Mouse (Mus musculus) gastrocnemius, adult 2 months (tissue): ENCODE measurements around the gene Smo. TPM values are rescaled to one million over a fixed set of nuclear protein-coding genes. Genes with fewer than 3 reads are reported as not detected.

Experiments used
- DNase-seq: peaks from one replicate; pipeline ENCODE4 v3.0.0; 2022
- H3K27ac ChIP-seq: fragments of 200-600 bp; 2 replicates; pipeline ENCODE4 v1.8.1; 2022; ENCODE audit warnings: mild to moderate bottlenecking
- H3K4me3 ChIP-seq: fragments of 200-600 bp; 2 replicates; pipeline ENCODE4 v1.8.1; 2022; ENCODE audit warnings: mild to moderate bottlenecking, moderate library complexity
- CTCF ChIP-seq: fragments of 200-600 bp; IDR thresholded peaks from 2 replicates; pipeline ENCODE4 v1.8.1; 2022; ENCODE audit warnings: antibody characterized with exemption, mild to moderate bottlenecking, moderate library complexity
- intact Hi-C: fragments of 180-260 bp; cut with DNase I; formaldehyde crosslinking; loops from one replicate; pipeline ENCODE4 v1.15.1; 2025
- total RNA-seq, 2 experiments: library from RNA; stranded (reverse); gene quantifications; 2 replicates each; pipeline ENCODE4 v1.2.3; 2021

The Smo gene
- total RNA-seq, 2 experiments from 2014 or later = 2.8 to 5.0 TPM

DNA sequence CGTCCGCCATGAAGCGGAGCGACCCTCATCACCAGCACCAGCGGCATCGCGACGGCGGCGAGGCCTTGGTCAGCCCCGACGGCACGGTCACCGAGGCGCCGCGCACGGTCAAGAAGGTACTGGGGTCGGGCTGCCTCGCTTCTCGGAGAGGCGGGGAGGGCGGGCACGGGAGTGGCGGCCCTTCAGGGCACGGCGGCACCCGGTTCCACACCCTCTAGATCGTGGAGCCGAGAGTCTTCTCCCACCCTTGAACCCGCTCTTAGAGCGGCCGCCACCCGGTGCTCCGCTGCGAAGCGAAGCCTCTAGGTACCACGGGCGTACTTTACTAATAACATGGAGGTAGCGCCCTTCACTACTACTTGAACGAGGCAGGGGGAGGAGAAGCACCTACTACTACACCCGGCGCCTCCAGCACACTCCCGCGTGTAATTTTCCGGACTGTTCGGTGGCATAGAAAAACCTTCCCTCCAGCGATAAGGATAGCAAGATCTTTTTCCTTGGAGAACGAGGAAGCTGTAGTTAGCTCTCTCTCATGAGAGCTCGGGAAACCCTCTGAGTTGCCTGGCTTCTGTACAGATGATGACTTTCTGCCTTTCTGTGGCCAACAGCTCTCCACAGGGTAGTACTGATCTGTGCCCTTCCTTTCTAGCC is 33.6 kb downstream of the Smo start:
- no peak for DNase-seq
- no peak for TF ChIP-seq CTCF
- Histone ChIP-seq H3K27ac (peak overlapping the region; percentile 93), H3K4me3 (peak overlapping the region; percentile 97)
- intact Hi-C loops = no loop called here

DNA sequence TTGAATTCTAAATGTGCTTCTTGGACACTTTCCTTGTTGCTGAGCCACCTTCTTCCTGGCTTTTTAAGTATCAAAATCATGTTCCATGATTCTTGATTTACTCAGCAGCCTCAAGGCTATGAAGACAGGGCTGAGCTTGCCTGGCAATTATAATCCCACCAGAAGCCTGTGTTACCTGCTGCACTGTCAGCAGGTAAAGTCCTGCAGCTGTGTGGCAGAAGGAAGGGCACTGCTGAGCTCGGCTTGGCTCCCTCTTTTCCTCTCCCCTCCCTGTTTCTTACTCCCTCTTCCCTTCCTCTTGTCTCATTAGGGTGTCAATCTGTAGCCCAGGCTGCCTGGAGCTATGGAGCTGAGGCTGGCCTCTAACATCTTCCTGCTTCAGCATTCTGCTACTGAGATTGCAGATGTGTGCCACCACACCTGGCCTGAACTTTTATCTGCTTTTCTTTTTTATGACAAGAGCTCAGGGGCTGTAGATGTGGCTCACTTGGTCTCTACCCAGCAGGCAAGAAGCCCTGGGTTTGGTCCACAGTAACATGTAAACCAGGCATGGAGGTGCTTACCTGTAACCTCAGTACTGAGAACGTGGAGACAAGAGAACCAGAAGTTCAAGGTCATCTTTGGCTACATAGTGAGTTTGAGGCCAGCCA is 35.5 kb downstream of the Smo start:
- H3K27ac ChIP-seq = no peak overlapping the region
- intact Hi-C loops = no loop called here
- no peak for TF ChIP-seq CTCF
- no peak overlapping the region for H3K4me3 ChIP-seq
- DNase-seq = no peak

DNA sequence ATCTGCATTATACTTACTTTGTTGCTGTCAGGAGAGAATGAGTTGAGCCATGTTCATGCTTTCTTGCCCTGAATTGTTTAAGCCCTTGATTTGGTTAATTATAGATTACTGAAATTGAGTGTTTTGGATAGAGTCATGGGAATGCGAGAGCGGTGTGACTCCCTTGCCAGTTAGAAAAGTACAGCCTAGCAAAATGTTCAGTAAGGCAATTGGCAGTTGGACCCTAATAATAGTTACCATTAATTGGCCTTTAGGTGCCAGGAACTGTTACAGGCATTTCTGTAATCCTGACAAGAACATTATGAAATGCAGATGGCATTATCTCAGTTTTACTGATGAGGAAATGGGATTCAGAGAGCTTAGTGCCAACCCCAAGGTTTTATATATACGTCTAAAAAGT is 36.9 kb downstream of the Smo start:
- TF ChIP-seq CTCF = no peak
- intact Hi-C loops = no loop called here
- Histone ChIP-seq H3K27ac (no peak overlapping the region), H3K4me3 (no peak overlapping the region)
- no peak for DNase-seq

DNA sequence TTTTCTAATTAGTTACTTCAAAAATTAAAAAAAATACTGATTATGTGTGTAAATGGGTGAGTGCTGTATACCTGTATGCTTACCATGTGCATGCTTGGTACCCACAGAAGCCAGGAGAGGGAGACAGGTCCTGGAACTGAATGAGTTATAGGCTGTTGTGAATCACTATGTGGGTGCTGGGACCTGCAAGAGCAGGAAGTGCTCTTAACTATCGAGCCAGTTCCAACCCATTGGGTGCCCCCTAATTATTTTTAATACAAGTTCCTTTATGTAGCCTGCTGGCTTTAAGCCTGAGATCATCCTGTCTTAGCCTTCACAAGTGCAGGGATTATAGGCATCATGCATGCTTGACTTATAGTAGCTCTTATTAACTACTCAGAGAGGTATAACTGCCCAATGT is 38.9 kb downstream of the Smo start:
- DNase-seq = no peak
- Histone ChIP-seq H3K4me3 (no peak overlapping the region), H3K27ac (no peak overlapping the region)
- no peak for TF ChIP-seq CTCF
- intact Hi-C loops = no loop called here

DNA sequence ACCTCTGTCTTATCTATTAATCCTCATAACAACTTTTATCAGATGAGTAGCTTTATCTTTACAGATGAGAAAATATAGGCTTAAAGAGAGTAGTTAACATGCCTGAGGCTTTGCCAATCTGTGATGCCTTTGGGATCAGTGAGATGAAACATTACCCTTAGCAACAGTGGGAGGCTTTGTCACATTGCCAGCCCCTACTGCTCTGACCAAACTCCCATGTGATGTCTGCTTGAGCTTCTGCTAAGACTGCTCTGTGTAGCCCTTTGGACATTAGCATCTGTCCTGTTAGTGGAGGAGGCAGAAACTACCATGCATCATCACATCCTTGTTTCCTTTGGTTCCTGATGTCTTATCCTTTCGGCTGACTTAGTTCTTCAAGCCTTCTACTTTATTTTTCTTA is 40.3 kb downstream of the Smo start:
- intact Hi-C loops = no loop called here
- no peak for TF ChIP-seq CTCF
- Histone ChIP-seq H3K27ac (no peak overlapping the region), H3K4me3 (no peak overlapping the region)
- DNase-seq = peak; percentile 51

DNA sequence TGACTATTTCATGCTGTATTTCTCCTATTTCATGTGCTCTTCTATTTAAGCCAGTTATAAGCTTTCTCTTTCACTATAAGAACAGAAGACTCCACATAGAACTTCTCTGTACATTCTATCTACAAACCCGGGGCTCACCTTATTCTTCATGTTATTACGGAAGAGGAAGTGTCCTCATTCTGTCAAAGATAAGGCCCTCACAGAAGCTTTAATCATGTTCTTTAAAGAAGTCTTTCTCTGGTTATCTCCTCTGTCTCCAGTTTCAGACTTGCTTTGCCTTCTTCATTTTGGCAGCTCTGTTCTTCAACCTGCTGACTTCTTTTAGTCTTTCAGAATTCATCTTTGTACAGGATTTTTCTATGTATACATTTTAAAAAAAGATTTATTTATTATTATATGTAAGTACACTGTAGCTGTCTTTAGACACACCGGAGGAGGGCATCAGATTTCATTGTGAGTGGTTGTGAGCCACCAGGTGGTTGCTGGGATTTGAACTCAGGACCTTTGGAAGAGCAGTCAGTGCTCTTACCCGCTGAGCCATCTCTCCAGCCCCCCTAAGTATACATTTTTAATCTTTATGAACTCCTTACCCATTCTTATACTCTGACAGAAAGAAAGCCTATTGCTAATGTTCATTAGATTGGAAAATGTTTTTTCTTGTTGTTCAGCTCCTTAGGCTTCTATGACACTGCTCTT is 41.4 kb downstream of the Smo start:
- TF ChIP-seq CTCF = no peak
- no peak for DNase-seq
- intact Hi-C loops = no loop called here
- Histone ChIP-seq H3K27ac (no peak overlapping the region), H3K4me3 (no peak overlapping the region)

DNA sequence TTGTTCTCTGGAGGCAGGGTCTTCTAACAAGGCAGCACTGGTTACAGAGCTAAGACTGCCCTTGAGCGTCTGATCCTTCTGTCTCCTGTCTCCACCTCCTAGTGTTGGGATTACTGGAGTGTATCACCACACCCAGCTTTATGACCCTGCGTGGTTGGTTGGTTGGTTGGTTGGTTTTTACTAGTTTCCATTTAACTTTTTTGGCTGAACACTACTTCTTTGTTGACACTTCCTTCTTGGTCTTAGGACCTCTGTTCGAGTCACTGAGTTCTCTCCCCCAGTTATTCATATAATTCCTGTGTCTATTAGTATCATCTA is 41.9 kb downstream of the Smo start:
- H3K27ac ChIP-seq = no peak overlapping the region
- no peak for TF ChIP-seq CTCF
- DNase-seq = no peak

DNA sequence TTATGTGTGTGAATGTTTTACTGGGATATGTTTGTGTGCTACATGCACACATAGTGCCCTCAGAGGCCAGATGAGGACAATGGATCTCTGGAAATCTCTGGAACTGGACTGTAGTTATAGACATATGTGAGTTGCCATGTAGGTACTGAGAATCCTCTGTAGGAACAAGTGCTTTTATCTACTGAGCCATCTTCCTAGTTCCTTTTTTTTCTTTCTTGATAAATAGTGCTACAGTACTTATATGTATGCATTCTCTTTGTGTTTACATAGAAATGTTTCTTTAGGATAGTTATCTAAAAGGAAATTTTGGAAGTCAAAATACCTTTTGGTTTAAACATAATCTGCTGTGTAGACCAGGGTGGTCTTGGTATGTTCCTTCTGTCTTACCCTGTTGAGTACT is 44.8 kb downstream of the Smo start:
- no peak for DNase-seq
- no peak overlapping the region for H3K4me3 ChIP-seq
- intact Hi-C loops = no loop called here
- no peak overlapping the region for H3K27ac ChIP-seq
- no peak for TF ChIP-seq CTCF

More for the DNA sequence above, 41.9 kb downstream of the Smo start:
- no peak overlapping the region for H3K4me3 ChIP-seq
- intact Hi-C loops = no loop called here

DNA sequence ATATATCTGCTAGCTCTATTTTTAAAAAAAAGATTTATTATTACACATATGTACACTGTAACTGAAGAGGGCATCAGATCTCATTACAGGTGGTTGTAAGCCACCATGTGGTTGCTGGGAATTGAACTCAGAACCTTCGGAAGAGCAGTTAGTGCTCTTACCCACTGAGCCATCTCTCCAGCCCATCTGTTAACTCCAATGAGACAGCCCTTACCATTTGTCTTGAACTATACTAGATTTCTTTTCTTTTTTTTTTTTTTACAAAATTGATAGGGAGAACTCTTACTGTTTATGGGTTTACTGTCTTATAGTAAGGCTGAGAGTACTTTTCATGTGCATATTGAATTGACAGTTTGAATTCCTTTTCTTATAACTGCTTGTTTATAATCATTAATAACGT is 45.3 kb downstream of the Smo start:
- intact Hi-C loops = no loop called here
- Histone ChIP-seq H3K27ac (no peak overlapping the region), H3K4me3 (no peak overlapping the region)
- TF ChIP-seq CTCF = no peak
- no peak for DNase-seq

DNA sequence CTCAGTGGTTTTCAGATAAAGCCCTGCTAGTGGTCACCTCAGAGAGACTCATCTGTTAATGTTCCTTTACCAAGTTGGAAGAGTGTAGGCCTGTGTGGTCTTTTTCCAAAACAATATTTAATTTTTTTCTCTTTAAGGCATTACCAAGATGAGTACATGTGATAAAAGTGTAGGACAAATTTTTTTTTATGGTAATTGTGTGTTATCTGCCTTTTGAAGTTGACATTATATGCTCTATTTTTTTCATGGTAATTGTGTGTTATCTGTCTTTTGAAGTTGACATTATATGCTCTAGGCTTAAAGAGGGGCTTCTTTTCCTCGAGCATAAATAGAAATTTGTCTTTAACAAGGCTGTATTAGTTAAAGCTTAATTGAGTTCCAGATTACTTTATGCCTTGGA is 46.9 kb downstream of the Smo start:
- intact Hi-C loops = no loop called here

DNA sequence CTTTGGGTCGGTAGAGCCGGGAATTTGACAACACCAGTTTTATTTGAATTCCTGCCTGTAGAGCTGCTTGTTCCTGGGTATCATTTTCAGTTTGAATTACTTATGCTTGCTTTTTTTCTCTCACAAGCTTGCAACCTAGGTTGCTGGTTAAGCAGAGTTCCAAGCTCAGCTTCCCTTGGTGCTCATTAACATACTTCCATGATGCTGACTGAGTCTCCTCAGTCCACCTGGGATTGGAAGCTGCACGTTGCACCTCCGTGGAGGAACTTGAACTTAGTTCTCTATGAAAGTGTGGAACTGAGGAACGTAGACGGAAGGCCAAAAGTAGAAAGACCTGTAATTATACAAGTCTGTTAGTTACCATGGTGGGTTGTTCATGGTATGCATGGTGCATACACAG is 48.7 kb downstream of the Smo start:
- intact Hi-C loops = no loop called here
- H3K4me3 ChIP-seq = no peak overlapping the region
- TF ChIP-seq CTCF = no peak
- DNase-seq = no peak
- no peak overlapping the region for H3K27ac ChIP-seq

More for the DNA sequence above, 46.9 kb downstream of the Smo start:
- Histone ChIP-seq H3K27ac (no peak overlapping the region), H3K4me3 (no peak overlapping the region)
- no peak for DNase-seq
- no peak for TF ChIP-seq CTCF

DNA sequence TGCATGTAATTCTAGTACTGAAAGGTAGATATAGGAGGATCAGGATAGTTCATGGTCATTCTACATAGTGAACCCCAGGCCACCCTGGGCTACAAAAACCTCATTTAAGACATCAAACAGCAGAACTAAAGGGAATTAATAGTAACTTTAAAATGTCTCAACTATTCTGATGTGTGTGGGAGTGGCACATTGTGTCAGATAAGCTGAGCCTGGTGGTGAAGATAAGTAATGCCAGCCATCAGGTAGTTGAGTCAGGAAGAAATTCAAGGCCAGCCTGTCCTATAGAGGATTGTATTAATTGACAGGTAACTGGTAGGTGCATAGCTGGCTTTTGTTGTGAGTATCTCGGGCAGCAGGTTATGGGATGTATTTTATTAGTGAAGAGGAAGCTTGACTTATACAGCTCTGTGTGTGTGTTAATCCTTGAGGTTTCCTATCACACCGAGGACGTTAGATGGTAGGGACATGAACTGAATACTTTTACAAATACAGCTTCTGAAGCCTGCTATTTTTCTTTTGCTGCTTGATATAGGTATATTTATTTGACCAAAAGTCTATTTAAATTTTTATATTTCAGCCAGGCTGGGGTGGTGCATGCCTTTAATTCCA is 49.2 kb downstream of the Smo start:
- no peak for TF ChIP-seq CTCF
- Histone ChIP-seq H3K27ac (no peak overlapping the region), H3K4me3 (no peak overlapping the region)
- DNase-seq = no peak
- intact Hi-C loops = no loop called here

DNA sequence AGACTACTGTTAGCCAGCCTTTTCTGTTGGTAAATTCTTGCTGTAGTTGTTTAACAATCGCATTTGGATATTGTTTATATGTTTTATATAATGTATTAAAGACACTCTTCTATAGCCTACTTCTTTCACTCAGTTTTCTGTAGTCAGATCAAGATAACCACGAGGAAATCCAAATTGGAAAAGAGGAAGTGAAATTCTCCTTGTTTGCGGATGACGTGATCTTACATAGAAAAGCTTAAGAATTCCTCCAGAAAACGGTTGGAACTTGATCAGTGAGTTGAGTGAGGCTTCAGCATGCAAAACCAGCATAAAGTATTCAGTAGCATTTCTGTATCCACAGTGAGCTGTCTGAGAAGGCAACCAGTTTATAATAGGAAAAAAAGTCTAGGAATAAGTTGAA is 50.5 kb downstream of the Smo start:
- intact Hi-C loops = no loop called here
- no peak overlapping the region for H3K4me3 ChIP-seq

More for the DNA sequence above, 50.5 kb downstream of the Smo start:
- no peak overlapping the region for H3K27ac ChIP-seq
- TF ChIP-seq CTCF = no peak
- no peak for DNase-seq
